Mouse (Mus musculus): ENCODE results near the gene Entpd1. TPM values are rescaled to one million over a fixed set of nuclear protein-coding genes. Genes with fewer than 3 reads are reported as not detected.

The Entpd1 gene
- total and polyA plus RNA-seq, 3 experiments, result not detected

DNA sequence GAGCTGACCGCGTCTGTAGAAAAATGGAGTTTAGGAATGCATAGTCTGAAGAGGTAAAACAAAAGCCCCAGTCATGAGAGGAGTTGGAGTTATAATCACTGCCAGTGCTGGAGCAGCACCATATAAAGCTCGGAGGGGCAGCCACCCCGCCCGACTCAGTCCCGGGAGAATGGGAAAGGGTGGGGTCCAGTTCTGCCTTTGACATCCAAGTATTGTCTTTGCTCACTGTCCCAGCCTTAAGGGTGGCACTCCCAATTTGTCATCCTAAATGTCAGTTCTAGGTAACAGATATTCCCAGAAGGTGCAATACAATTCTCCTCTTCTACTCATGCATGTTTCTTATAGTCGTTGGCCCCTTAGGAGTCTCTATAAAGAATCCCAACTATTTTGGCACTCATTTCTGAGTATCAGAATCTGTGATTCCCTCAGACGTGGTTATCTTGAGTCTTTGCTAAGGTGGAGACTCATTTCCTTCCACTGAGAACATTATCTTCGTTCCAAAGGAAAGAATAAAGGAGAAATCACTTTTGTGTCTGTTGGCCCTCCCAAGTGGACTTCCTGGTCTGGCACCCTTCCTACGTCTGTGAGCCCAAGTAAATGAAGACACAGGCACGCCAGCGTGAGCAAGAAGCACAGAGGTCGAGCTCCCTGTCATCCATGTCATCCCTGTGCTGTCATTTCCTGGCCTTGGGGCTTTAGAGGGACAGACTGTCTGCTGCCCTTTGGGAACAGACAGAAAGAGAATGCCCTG, 86.1 kb downstream of the Entpd1 start:
- DNase-seq (ENCODE audit: low read depth, low spot score), result no peak
- H3K36me3 ChIP-seq (ENCODE audit: control insufficient read depth in 1 of 2, insufficient read depth in 2 of 2, low read length in 2 of 2), result no peaks in the 10 kb centered on the region
- H3K9ac ChIP-seq (ENCODE audit: control insufficient read depth, low read depth, low read length, poor library complexity, severe bottlenecking), result no peak overlapping the region
- H3K4me1 ChIP-seq (ENCODE audit: control insufficient read depth in 1 of 2, insufficient read depth in 2 of 2, low read length in 2 of 2), result no peaks in the 10 kb centered on the region
- no peaks in the 10 kb centered on the region for H3K9me3 ChIP-seq (replicated peaks; ENCODE audit: insufficient read depth, low read length)
- H3K4me3 ChIP-seq (ENCODE audit: control insufficient read depth in 1 of 2, insufficient read depth in 1 of 2, low read depth in 2 of 2, low read length in 2 of 2), result no peak overlapping the region
- TF ChIP-seq GABPA (IDR thresholded peaks at IDR 0.05; ENCODE audit: low read depth, low read length) (no peak), POLR2A (IDR thresholded peaks at IDR 0.05; ENCODE audit: control insufficient read depth in 1 of 2, insufficient read depth in 1 of 2, low read depth in 1 of 2, low read length in 2 of 2, poor library complexity in 1 of 2) (no peak), ZC3H11A (IDR thresholded peaks at IDR 0.05; ENCODE audit: low read depth, low read length) (no peak), TBP (IDR thresholded peaks at IDR 0.05; ENCODE audit: low read depth, low read length) (no peak)
- H3K27ac ChIP-seq (ENCODE audit: control insufficient read depth, low read depth, low read length), result no peak overlapping the region
- no peaks in the 10 kb centered on the region; a peak in 1 of 4 replicates for H3K27me3 ChIP-seq (ENCODE audit: control insufficient read depth in 1 of 2, insufficient read depth in 2 of 2, low read length in 2 of 2)
- H3K79me2 ChIP-seq (ENCODE audit: control insufficient read depth, insufficient read depth, low read length, poor library complexity), result no peaks in the 10 kb centered on the region

DNA sequence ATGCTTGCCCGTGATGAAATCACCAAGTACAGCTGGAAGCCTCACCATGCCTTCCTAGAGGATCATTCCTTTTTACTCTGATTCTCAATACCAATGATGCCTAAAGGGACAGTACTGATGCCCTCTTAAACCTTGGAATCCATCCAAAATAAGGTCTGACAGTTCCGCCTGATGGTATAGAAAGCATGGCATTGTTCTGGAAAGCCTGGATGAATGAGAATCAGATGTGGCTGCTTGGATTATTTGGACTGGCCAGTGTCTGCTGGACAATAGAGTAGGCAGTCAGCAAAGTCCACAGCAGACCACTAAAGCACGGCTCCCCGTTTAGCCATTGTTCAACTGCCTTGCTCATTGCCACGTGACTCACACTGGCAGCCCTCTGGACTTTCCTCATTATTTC, 87.7 kb downstream of the Entpd1 start:
- H3K9ac ChIP-seq (ENCODE audit: control insufficient read depth, low read depth, low read length, poor library complexity, severe bottlenecking), result no peak overlapping the region
- no peak overlapping the region for H3K4me3 ChIP-seq (ENCODE audit: control insufficient read depth in 1 of 2, insufficient read depth in 1 of 2, low read depth in 2 of 2, low read length in 2 of 2)

DNA sequence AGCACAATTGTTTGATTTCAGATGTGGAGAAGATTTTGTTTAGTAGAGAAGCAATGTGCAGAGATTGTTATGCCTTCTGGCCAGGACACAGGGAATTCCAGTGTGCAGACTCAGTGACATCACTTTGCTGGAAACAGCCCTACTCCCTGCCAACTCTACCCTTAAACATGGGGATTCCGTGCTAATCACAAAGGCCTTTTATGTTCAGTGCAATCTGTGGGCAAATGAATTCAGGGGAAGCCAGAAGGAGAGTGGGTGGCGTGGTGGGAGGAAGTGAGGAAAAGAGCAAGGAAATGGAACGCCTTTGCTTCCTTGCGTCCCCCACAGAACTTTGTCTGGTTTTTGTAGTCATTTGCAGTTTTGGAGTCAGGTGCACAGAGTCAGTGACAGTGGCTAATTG, 90.2 kb downstream of the Entpd1 start:
- no peaks in the 10 kb centered on the region for H3K79me2 ChIP-seq (ENCODE audit: control insufficient read depth, insufficient read depth, low read length, poor library complexity)
- no peak for DNase-seq (ENCODE audit: low read depth, low spot score)
- H3K9me3 ChIP-seq (replicated peaks; ENCODE audit: insufficient read depth, low read length), result no peaks in the 10 kb centered on the region
- no peaks in the 10 kb centered on the region for H3K36me3 ChIP-seq (ENCODE audit: control insufficient read depth in 1 of 2, insufficient read depth in 2 of 2, low read length in 2 of 2)
- H3K4me3 ChIP-seq (ENCODE audit: control insufficient read depth in 1 of 2, insufficient read depth in 1 of 2, low read depth in 2 of 2, low read length in 2 of 2), result no peak overlapping the region
- no peak overlapping the region for H3K27ac ChIP-seq (ENCODE audit: control insufficient read depth, low read depth, low read length)
- no peak overlapping the region for H3K9ac ChIP-seq (ENCODE audit: control insufficient read depth, low read depth, low read length, poor library complexity, severe bottlenecking)
- TF ChIP-seq ZKSCAN1 (IDR thresholded peaks at IDR 0.05; ENCODE audit: low read depth, low read length), result no peak
- no peak for TF ChIP-seq MAZ (IDR thresholded peaks at IDR 0.05; ENCODE audit: low read depth, low read length)
- no peak for TF ChIP-seq CHD1 (IDR thresholded peaks at IDR 0.05; ENCODE audit: low read depth, low read length)
- no peak for TF ChIP-seq CTCF (IDR thresholded peaks at IDR 0.05 in 2 of 3, conservative IDR thresholded peaks at IDR 0.05 in 1 of 3; ENCODE audit: control insufficient read depth in 1 of 3, insufficient read depth in 1 of 3, low read depth in 2 of 3, low read length in 3 of 3, poor library complexity in 1 of 3, severe bottlenecking in 1 of 3)
- no peak for TF ChIP-seq ETS1 (IDR thresholded peaks at IDR 0.05; ENCODE audit: low read depth, low read length)
- no peak for TF ChIP-seq USF2 (IDR thresholded peaks at IDR 0.05; ENCODE audit: borderline replicate concordance in 1 of 2, insufficient read depth in 1 of 2, low read depth in 1 of 2, low read length in 2 of 2)
- TF ChIP-seq SMC3 (IDR thresholded peaks at IDR 0.05; ENCODE audit: low read depth, low read length), result no peak
- no peak for TF ChIP-seq KAT2A (conservative IDR thresholded peaks at IDR 0.05; ENCODE audit: low read depth, low read length)
- no peak for TF ChIP-seq MYB (IDR thresholded peaks at IDR 0.05; ENCODE audit: low read depth, low read length)
- TF ChIP-seq TCF12 (IDR thresholded peaks at IDR 0.05; ENCODE audit: low read depth, low read length), result no peak
- TF ChIP-seq CHD2 (IDR thresholded peaks at IDR 0.05; ENCODE audit: low read length), result no peak
- no peak for TF ChIP-seq MAX (IDR thresholded peaks at IDR 0.05; ENCODE audit: low read length)
- TF ChIP-seq POLR2A (IDR thresholded peaks at IDR 0.05; ENCODE audit: control insufficient read depth in 1 of 2, insufficient read depth in 1 of 2, low read depth in 1 of 2, low read length in 2 of 2, poor library complexity in 1 of 2), result no peak
- no peak for TF ChIP-seq HCFC1 (IDR thresholded peaks at IDR 0.05; ENCODE audit: low read depth, low read length)
- TF ChIP-seq MAFK (IDR thresholded peaks at IDR 0.05; ENCODE audit: borderline replicate concordance, low read depth, low read length), result no peak
- TF ChIP-seq NELFE (IDR thresholded peaks at IDR 0.05; ENCODE audit: low read depth, low read length), result no peak
- no peak for TF ChIP-seq E2F4 (IDR thresholded peaks at IDR 0.05; ENCODE audit: borderline replicate concordance, low read depth, low read length)
- H3K4me1 ChIP-seq (ENCODE audit: control insufficient read depth in 1 of 2, insufficient read depth in 2 of 2, low read length in 2 of 2), result peaks cover 0 to under 1% of the 10 kb centered on the region in 2 experiments; a peak in 1 of 4 replicates
- no peaks in the 10 kb centered on the region; a peak in 3 of 4 replicates for H3K27me3 ChIP-seq (ENCODE audit: control insufficient read depth in 1 of 2, insufficient read depth in 2 of 2, low read length in 2 of 2)

More for the DNA sequence above, 87.7 kb downstream of the Entpd1 start:
- no peak for TF ChIP-seq MYB (IDR thresholded peaks at IDR 0.05; ENCODE audit: low read depth, low read length)
- TF ChIP-seq MYC (IDR thresholded peaks at IDR 0.05; ENCODE audit: low read depth, low read length), result no peak
- TF ChIP-seq GABPA (IDR thresholded peaks at IDR 0.05; ENCODE audit: low read depth, low read length), result no peak
- TF ChIP-seq MAFK (IDR thresholded peaks at IDR 0.05; ENCODE audit: borderline replicate concordance, low read depth, low read length), result no peak
- TF ChIP-seq E2F4 (IDR thresholded peaks at IDR 0.05; ENCODE audit: borderline replicate concordance, low read depth, low read length), result no peak
- no peak for TF ChIP-seq GATA1 (IDR thresholded peaks at IDR 0.05; ENCODE audit: low read depth, low read length)
- no peak for TF ChIP-seq CHD2 (IDR thresholded peaks at IDR 0.05; ENCODE audit: low read length)
- no peak for TF ChIP-seq MXI1 (IDR thresholded peaks at IDR 0.05; ENCODE audit: low read depth, low read length)
- no peak for TF ChIP-seq HCFC1 (IDR thresholded peaks at IDR 0.05; ENCODE audit: low read depth, low read length)
- no peaks in the 10 kb centered on the region for H3K36me3 ChIP-seq (ENCODE audit: control insufficient read depth in 1 of 2, insufficient read depth in 2 of 2, low read length in 2 of 2)
- no peaks in the 10 kb centered on the region for H3K79me2 ChIP-seq (ENCODE audit: control insufficient read depth, insufficient read depth, low read length, poor library complexity)
- no peaks in the 10 kb centered on the region for H3K4me1 ChIP-seq (ENCODE audit: control insufficient read depth in 1 of 2, insufficient read depth in 2 of 2, low read length in 2 of 2)
- no peaks in the 10 kb centered on the region; a peak in 2 of 4 replicates for H3K27me3 ChIP-seq (ENCODE audit: control insufficient read depth in 1 of 2, insufficient read depth in 2 of 2, low read length in 2 of 2)
- no peak for DNase-seq (ENCODE audit: low read depth, low spot score)
- no peak overlapping the region for H3K27ac ChIP-seq (ENCODE audit: control insufficient read depth, low read depth, low read length)
- H3K9me3 ChIP-seq (replicated peaks; ENCODE audit: insufficient read depth, low read length), result no peaks in the 10 kb centered on the region
